Mouse (Mus musculus): ENCODE measurements around the gene BC051142.

- TF ChIP-seq CTCF (IDR thresholded peaks at IDR 0.05; ENCODE audit: extremely low read depth, insufficient read depth, low read length) (no peak), POLR2A (IDR thresholded peaks at IDR 0.05; ENCODE audit: extremely low read depth, insufficient read depth, low read length) (no peak)
Measured at GRCm38 (mm10) chr17:34470491-34470890, 71.9 kb downstream of the BC051142 start.
